Mouse (Mus musculus) yolk sac, embryonic 10.5 days (tissue): ENCODE measurements around the gene Irf3.
"Not testable (repeated sequence)": the region's sequence is repeated elsewhere in the genome, so short reads cannot be mapped to it uniquely, and the experiment has no call there.

ENCODE experiments used
- DNase-seq: peaks from one replicate; pipeline ENCODE4 v3.0.0-alpha.2; 2017; ENCODE audit warnings: low spot score

Irf3 gene

GRCm38 (mm10) chr7:45007846-45008245 is 10.4 kb downstream of the Irf3 start:
- DNase-seq: no peak

DNA sequence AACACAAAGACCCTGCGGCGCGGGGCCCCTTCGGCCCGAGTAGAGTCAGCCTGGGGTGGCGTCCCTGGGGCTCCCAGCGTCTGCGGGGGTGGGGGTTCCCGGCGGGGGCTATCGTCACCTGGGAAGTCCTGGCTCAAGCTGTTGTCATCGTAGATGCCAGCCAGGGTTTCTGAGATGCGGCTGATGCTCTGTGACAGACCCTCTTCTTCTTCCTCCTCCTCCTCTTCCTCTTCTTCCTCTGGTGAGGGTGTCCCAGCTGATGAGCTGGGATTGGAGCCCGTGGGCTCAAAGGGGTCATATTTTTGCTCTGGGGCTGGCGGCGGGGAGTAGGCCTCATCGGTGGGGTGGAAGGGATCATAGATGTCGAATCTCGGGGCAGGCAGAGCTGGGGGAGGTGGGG is 11.0 kb downstream of the Irf3 start:
- no peak for DNase-seq

DNA sequence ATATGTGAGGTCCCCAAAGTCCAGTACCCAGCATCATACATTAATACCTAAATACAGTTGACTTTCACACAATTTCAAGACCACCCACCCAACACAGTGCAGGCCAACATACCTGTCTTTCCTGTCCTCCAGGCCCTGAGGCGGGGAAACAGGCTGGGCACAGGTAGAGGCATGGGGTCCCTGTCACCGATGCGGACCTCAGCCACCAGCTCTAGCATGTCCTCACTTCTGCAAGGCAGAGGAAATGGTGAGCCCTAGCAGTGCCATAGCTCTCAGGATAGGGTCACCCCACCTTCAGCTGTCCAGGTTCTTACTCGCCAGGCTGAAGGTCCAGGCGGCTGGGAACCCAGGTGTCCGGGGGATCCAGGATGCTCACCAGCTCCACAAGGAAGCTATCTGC is 14.6 kb downstream of the Irf3 start:
- no peak for DNase-seq

DNA sequence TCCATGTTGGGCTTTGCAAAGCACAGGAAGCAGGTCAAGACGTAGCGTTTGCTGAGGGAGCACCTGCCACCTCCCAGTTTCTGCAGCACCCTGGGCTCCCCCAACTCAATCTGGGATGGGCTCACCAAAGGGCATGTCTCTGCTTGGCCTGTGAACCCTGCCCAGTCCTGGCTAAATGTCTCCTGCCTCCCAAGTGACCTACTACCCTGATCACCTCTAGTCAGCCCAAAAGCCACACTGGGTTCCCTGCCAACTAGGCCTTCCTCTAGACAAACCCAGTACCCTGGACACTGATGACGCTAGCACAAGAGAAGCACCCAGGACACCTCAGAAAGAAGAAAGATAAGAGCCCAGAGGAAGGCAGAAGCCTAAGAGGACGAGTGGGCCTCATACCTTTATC is 15.4 kb downstream of the Irf3 start:
- no peak for DNase-seq

DNA sequence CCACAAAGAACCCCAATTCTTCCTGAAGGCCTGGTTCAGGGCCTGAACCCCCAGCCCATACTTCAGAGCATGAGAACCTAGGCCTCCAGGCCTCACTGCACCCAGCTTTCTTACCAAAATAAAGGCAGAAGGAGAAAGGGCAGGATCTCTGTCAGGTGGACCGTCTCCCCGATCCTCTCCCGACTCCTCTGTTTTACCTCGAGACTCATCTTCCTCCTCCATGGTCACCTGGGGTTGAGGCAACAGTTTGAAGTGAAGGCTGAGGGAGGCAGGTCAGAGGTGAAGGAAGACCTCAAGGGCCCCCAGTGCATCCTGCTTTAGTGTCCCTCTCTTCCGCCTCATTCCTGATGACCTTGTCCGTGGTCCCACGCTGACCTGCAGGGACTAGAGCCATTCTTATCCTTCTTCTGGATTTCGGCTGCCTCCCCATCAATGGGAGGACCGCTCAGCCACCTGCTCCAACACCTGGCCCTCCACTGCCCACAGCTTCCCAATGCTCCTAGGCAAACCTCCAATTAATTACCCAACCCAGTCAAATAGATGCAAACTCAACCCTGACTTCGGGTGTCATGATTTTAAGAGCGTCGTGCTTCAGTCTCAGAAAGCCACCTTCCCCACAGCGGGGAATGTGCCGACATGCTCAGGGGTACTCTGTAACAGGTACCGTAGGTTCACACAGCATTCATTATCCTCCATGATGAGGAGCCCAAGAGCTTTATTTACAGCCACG is 16.1 kb downstream of the Irf3 start:
- DNase-seq: no peak

DNA sequence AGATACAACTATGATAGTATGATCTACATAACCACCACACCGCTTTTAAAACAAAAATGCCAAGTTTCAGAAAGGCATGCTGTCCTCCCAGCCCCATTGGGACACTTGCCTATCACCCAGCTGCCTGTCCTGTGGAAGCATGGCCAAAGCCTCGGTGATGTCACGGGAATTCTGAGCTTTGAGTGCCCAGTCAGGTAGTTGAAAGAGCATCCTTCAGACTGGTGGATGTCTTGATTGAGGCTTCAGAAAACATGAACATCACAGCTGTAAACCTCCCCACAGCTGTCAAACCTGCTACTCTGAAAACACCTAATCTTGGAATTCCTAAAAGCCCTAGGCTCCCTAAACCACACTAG is 16.6 kb downstream of the Irf3 start:
- DNase-seq: no peak

DNA sequence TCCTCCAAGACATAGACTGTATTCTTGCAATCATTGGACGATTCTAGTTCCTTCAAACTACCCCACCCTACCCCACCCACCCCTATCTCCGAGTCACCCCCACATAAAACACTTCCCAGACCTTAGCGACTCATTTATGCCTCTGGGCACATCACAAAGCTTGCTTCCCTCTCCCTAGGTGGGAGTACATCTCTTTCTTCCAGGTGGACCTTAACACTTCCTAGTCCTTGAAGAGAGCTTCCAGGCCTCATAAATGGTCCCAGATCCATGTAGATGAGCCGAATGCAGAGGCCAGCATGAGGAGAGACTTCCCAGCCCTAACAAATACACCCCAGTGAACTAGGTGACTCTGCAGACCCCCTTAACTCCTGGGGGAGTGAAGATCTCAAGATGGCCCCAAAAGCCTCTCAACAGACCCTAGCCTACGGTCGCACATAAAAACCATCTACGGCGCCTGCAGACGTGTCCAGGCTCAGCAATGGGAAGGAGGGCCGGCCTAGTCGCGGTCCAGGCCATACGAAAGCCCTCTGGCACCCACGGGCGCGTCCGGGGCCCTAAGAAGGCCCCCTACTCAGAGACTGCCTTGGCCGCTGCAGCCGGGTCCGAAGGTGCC is 18.0 kb downstream of the Irf3 start:
- no peak for DNase-seq

DNA sequence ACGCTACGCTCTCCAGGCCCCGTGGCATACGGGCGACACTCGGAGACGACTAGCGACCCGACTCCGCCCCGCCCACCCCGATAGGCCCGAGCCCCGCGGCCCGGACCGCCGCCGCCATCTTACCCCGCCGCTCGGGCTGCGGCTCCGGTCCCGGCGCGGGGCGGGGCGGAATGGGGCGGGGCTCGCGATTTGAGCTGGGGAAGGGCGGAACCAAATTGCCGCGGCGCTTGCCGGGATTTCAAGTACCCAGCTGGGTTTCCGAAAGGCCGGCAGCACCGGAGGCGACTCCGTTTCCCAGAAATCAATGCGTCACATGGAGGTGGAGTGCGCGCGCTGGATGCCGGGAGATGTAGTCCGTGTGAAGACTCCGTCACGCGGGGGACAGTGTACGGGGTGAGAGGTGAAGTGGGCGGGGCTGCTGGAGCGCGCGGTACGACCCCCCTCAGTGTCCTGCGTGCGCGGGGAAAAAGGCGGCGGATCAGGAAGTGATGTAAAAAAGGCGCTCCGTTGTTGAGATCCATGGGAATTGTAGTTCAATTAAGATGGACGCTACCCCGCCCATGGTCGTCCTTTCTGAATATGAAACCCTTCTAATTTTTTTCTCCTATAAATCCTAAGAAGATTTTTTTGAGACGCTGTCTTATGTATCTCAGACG is 18.6 kb downstream of the Irf3 start, which contains the start of gene Scaf1:
Gene Scaf1, minus strand, starts transcription at position 407 of the 656 bp plus-strand sequence.
- DNase-seq: peak; percentile 100

GRCm38 (mm10) chr7:45016761-45017160 is 19.3 kb downstream of the Irf3 start:
- no peak for DNase-seq

GRCm38 (mm10) chr7:45017242-45018061 is 20.0 kb downstream of the Irf3 start, which contains the start of gene Rras:
Gene Rras (plus strand): TSS chr7:45017961.
- peak; percentile 98 for DNase-seq

DNA sequence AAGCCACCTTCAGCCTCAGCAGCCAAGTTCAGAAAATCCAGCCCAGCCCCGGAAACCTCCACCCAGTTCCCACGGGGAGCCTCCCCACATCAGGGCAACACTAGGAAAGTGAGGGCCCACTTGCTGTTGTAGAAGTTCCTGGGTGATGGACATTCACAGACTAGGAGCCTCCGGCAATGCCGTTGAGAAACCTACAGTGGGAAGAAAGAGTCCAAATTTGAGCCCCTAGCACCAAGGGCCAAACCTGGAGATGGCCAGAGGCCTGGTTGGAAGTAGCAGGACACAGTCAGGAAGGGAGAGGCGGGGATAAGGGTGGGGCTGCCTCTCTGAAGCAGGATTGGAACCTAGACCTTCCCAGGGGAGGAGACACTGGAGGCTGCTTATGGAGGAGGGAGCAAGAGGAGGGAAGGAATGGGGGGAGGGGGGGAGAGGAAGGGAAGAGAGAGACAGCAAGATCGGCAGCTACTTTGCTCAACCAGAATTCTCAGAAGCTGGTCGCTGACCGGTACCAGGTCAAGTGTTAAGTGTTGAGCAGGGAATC is 21.7 kb downstream of the Irf3 start:
- peak; percentile 70 for DNase-seq

DNA sequence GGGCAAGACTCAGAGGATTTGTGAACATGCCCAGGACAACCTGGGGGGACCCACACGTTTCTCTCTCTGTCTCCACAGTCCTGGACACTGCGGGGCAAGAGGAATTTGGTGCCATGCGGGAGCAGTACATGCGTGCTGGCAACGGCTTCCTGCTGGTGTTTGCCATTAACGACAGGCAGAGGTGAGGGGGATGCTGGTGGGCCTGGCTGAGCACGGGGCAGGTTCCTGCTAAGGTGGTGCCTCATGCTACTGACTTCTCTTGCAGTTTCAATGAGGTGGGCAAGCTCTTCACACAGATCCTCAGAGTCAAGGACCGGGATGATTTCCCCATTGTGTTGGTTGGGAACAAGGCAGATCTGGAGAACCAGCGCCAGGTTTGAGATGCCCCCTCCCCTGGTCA is 22.8 kb downstream of the Irf3 start:
- DNase-seq: no peak

DNA sequence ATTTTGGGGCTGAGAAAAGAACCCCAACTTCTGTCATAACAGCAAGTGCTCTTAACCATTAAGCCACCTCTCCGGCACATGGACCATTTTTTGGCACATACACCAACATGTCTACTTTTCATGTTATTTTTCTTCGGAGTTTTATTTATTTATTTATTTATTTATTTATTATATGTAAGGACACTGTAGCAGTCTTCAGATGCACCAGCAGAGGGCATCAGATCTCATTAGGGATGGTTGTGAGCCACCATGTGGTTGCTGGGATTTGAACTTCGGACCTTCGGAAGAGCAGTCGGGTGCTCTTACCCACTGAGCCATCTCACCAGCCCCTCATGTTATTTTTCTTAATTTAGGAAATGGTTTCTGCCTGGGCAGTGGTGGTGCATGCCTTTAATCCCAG is 26.3 kb downstream of the Irf3 start:
- not testable (repeated sequence) for DNase-seq

DNA sequence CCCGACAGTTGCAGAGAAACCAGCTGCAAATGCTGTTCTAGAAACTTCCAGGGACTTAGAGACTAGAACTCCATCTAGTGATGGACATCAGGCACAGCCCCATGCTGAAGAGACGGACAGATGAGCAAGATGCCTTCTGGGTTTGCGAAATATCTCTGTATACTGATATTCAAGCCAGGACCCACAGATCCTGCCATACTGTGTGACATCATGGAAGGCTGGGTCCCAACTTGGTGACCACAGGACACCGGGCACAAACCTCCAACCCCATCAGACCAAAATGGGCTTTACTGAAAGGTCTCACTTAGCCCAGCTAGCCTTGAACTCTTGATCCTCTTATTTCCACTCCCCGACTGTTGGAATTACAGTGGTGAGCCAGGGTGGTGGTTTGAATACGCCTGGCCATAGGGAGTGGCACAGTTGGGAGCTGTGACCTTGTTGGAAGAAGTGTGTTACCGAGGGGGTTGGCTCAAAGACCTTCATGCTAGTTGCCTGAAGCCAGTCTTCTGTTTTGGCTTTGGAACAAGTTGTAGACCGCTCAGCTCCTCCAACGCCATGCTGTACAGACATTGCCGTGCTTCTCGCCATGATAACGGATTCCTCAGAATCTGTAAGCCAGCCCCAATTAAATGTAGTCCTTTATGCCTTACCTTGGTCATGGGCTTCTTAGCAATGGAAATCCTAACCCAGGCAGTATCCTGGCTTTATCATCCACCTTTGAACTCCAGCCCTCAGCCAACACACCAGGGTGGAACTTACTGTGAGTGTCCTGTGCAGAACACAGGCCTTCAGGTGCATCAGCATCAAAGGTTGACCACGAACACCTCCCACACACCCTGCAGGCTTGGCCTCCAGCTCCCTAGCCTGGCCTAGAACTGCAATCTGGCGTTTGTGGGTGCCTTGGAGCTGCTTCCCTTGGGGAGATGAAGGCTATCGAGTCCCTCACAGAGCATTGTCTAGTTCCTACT is 27.1 kb downstream of the Irf3 start:
- DNase-seq: no peak

GRCm38 (mm10) chr7:45025601-45026220 is 28.3 kb downstream of the Irf3 start:
- no peak for DNase-seq

- no peak for DNase-seq
Observed at GRCm38 (mm10) chr7:45026256-45026655, 28.8 kb downstream of the Irf3 start.

- no peak for DNase-seq
Observed at GRCm38 (mm10) chr7:45027761-45028160, 30.3 kb downstream of the Irf3 start.

GRCm38 (mm10) chr7:45028351-45028750 is 30.9 kb downstream of the Irf3 start:
- no peak for DNase-seq

GRCm38 (mm10) chr7:45029995-45030394 is 32.5 kb downstream of the Irf3 start:
- DNase-seq: no peak

DNA sequence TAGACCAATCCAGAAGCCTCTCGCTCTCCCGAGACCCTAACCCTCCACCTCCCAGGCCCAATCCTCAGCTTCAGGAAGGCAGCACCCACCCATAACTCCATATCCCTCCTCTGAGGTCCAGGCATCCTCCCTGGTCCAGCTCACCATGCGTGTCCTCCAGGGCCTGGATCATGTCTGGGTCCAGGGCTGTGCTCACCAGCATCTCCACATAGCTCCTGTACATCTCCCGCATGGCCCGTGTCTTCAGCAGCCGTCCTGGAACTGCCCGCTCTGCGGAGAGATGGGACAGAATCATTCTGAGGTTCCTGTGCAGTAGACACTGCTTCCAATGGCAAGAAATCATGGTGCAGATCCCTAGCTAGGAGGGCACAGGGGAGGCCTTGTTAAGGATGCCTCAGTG is 33.4 kb downstream of the Irf3 start:
- DNase-seq: no peak
